Mouse (Mus musculus) heart, embryonic 10.5 days (tissue): Measurements from ENCODE around the gene Cyp1a2. TPM values are rescaled to one million over a fixed set of nuclear protein-coding genes. Genes with fewer than 3 reads are reported as not detected.

Experiments
- DNase-seq: peaks from one replicate; pipeline ENCODE4 v3.0.0-alpha.2; 2017; ENCODE audit warnings: low spot score
- H3K27ac ChIP-seq: fragments of 300-500 bp; sonication (generic); 2 replicates; pipeline ENCODE4 v1.5.1; 2016; ENCODE audit warnings: mild to moderate bottlenecking
- H3K27me3 ChIP-seq: fragments of 300-500 bp; sonication (generic); 2 replicates; pipeline ENCODE4 v1.6.1; 2016; ENCODE audit warnings: mild to moderate bottlenecking; ENCODE audit not compliant: poor library complexity, insufficient read depth, severe bottlenecking
- H3K36me3 ChIP-seq: fragments of 300-500 bp; sonication (generic); 2 replicates; pipeline ENCODE4 v1.6.1; 2016; ENCODE audit warnings: mild to moderate bottlenecking, moderate library complexity
- H3K4me1 ChIP-seq: fragments of 300-500 bp; sonication (generic); 2 replicates; pipeline ENCODE4 v1.6.1; 2016; ENCODE audit warnings: mild to moderate bottlenecking
- H3K4me3 ChIP-seq: fragments of 300-500 bp; sonication (generic); 2 replicates; pipeline ENCODE4 v1.5.1; 2016; ENCODE audit warnings: mild to moderate bottlenecking, moderate library complexity
- H3K9me3 ChIP-seq: fragments of 300-500 bp; sonication (generic); 2 replicates; pipeline ENCODE4 v1.6.1; 2016; ENCODE audit warnings: mild to moderate bottlenecking, moderate library complexity
- WGBS: fragments of 180-500 bp; shearing (Covaris S2); methylation state at CpG from one replicate; pipeline ENCODE4 v1.1.7; 2016; 5-methylcytosine and 5-hydroxymethylcytosine counted together
- polyA plus RNA-seq: library from polyadenylated mRNA; unstranded; fragments of >200 nt; fragmentation: Nextera tagmentation; extraction: Ambion mirVana; gene quantifications from 2 replicates; pipeline ENCODE4 v1.2.1, GENCODE M21; 2016

Gene Cyp1a2
- polyA plus RNA-seq, 1 experiment from 2014 or later: not detected

DNA sequence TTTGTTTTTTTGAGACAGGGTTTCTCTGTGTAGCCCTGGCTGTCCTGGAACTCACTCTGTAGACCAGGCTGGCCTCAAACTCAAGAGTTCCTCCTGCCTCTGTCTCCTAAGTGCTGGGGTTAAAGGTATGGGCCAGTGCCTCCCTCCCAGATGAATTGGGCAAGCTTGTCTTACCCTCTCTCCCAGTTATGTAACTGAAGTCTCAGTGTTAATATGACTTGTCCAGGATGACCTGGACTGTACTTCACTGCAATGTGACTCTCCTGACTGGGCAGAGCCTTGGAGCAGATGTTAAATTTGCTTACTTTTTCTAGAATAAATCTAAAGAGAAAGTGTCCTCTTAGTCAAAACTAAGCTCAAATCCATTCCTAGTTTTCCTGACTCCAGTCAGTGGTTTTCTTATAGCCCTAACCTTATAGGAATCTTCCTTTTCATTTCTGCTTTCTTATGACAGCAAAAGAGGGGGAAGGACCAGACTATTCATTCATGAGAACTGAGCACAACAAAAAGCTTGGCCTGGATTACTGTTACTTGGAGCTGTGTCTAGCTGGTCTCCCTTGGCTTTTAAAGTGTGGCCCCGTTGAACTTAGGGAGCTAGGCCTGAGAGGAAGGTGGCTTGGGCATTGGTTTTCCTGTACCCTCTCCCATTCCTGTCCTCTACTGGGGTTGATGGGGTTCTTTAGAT is 15.1 kb upstream of the Cyp1a2 start:
- H3K27me3 ChIP-seq: peaks cover 49% of the 10 kb centered on the region
- WGBS: 69% methylated on average over 1 of the region's 1 CpGs
- no peak for DNase-seq
- no peak overlapping the region for H3K27ac ChIP-seq
- H3K36me3 ChIP-seq: no peaks in the 10 kb centered on the region
- H3K4me1 ChIP-seq: peaks cover 20% of the 10 kb centered on the region
- no peak overlapping the region for H3K4me3 ChIP-seq
- H3K9me3 ChIP-seq: no peaks in the 10 kb centered on the region

DNA sequence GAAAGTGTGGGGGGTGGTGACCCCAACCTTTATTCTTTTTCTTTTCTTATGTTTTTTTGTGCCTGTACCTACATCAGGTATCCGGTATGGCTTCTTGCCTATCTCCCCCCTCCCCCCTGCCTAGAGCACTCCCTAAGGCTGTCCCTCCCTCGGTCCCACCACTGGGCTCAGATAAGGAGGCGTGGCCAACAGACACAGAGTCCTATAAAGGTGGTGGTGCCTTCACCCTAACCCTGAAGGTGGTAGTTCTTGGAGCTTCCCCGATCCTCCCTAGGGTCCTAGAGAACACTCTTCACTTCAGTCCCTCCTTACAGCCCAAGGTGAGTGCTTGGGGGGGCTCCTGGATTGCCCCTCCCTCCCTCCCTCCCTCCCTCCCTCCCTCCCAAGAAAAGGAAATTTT is 13.9 kb upstream of the Cyp1a2 start:
- Histone ChIP-seq H3K9me3 (no peaks in the 10 kb centered on the region), H3K4me1 (peaks cover 20% of the 10 kb centered on the region), H3K4me3 (peak overlapping the region; percentile 70; the same call in 1 of the 2 replicates), H3K27ac (no peak overlapping the region), H3K36me3 (no peaks in the 10 kb centered on the region), H3K27me3 (peaks cover 57% of the 10 kb centered on the region)
- DNase-seq: no peak
- WGBS: 15% methylated on average over 4 of the region's 4 CpGs

DNA sequence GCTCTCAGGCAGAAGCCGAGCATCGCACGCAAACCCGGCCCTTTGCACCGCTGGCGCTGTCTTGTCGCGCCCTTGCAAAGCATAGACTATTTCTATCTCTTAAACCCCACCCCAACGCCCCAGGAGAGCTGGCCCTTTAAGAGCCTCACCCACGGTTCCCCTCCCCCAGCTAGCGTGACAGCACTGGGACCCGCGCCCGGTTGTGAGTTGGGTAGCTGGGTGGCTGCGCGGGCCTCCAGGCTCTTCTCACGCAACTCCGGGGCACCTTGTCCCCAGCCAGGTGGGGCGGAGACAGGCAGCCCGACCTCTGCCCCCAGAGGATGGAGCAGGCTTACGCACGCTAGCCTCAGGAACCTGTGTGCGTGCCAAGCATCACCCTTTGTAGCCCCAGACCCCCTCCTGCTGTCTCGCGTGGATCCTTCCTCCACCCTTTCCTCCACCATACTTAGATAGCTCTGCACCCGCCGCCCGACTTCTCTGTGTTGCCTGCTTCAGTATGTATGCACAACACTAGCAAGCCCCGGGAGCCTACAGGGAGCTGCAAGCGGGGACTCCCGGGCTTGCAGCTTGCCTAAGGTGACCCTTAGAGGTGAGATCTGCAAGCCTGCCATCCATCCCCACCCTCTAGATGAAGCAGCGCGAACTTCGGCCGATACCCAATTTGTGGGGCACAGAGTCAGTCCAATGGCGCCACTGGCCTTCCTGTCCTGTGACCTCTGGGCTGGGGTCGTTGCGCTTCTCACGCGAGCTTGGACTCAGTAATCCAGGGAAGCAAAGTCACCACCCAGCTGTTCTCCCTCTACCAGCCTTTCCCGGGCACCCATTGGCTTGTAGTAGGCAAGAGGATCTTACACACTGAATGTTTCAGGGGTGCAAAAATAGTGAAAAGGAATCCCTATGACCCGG is 13.1 kb upstream of the Cyp1a2 start:
- Histone ChIP-seq H3K27me3 (peaks cover 57% of the 10 kb centered on the region), H3K36me3 (no peaks in the 10 kb centered on the region), H3K4me1 (peaks cover 20% of the 10 kb centered on the region), H3K4me3 (peak overlapping the region; percentile 70), H3K27ac (peak overlapping the region; percentile 67), H3K9me3 (no peaks in the 10 kb centered on the region)
- under 1% methylated on average over 42 of the region's 42 CpGs for WGBS
- DNase-seq: peak; percentile 78

DNA sequence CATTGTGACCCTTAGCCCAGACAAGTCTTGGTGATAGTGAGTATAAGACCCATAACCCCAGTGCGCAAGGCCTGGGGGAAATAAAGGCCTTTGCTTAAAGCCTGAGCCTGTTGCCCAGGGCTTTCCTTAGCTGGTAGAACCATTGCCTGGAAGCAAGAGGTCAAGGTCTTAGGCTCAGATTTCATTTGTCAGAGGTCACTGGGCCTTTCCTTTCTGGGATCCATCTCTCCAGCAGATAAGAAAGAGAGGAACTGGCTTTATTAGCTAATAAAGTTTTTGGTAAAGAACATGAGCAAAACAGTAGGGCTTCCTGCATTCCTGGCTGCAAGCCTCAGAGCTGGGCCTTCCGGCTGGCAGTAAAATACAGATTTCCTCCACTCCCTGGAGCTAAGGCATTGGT is 10.6 kb upstream of the Cyp1a2 start:
- WGBS: 87% methylated on average over 2 of the region's 2 CpGs
- Histone ChIP-seq H3K27me3 (peaks cover 57% of the 10 kb centered on the region), H3K36me3 (no peaks in the 10 kb centered on the region), H3K4me1 (peaks cover 20% of the 10 kb centered on the region), H3K27ac (no peak overlapping the region), H3K9me3 (no peaks in the 10 kb centered on the region), H3K4me3 (no peak overlapping the region)
- no peak for DNase-seq

DNA sequence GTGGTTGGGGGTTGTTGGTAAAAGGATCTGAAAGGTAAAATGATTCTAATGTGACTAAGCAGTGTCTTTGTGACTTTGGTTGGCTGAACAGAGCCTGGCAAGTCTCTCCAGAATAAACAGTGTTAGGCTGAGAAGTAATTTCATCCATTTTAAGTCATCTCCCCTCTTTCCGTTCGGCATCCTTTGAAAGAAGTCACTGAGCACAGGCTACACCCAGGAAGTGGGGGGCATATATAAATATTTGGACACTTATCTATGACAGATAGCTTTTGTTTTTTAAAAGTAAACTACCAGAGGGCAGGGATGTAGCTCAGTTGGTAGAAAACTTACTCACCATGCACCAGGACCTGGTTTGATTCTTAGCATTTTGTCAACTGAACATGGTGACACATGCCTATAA is 5.1 kb upstream of the Cyp1a2 start:
- WGBS: 82% methylated on average over 2 of the region's 2 CpGs

DNA sequence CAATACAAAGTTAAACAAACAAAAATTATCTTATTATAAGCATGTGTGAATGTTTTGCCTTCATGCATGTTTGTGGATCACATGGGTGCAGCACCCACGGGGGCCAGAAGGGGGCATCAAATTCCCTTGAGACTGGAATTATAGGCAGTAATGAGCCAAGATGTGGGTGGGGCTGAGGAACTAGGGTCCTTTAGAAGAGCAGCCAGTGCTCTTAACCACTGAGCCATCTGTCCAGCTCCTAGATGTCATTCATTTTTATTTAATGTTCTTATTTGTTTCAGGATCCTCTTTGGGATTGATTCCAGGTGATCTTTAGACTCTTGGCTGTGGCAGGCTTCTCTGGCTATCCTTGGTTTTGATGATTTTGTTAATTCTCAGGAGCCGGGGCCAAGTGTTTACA is 4.7 kb upstream of the Cyp1a2 start:
- Histone ChIP-seq H3K27me3 (peaks cover 4% of the 10 kb centered on the region; the same call in 1 of the 2 replicates), H3K9me3 (no peaks in the 10 kb centered on the region), H3K36me3 (no peaks in the 10 kb centered on the region), H3K4me1 (no peaks in the 10 kb centered on the region), H3K27ac (no peak overlapping the region), H3K4me3 (no peak overlapping the region)
- DNase-seq: no peak
- WGBS: 49% methylated on average over 2 of the region's 2 CpGs

More for the DNA sequence above, 5.1 kb upstream of the Cyp1a2 start:
- H3K4me1 ChIP-seq: no peaks in the 10 kb centered on the region
- no peaks in the 10 kb centered on the region for H3K9me3 ChIP-seq
- no peak overlapping the region for H3K4me3 ChIP-seq
- H3K27ac ChIP-seq: no peak overlapping the region
- no peaks in the 10 kb centered on the region for H3K36me3 ChIP-seq
- no peak for DNase-seq
- H3K27me3 ChIP-seq: peaks cover 8% of the 10 kb centered on the region

DNA sequence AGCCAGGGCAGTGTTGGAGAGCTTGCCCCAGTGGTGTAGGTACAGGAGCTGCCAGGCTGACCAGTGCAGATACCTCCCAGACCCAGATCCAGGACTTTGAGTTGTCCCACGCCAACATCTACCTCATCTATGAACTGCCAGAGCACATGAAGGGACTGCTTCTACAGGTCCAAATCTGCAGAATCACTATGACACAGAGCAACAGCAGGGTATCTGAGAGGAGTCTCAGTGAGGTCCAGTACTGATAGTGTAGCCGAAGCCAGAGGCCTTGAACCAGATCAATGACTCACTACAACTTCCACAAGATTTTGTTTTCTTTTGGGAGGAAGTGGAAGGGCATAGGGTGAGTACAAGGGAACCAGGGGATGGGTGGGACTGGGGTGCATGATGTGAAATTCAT is 4.2 kb upstream of the Cyp1a2 start, which contains the start of gene Cyp1a1:
Gene Cyp1a1, plus strand, starts transcription at position 178 of the 400 bp plus-strand sequence.
- WGBS: 81% methylated on average over 2 of the region's 2 CpGs
- H3K9me3 ChIP-seq: no peaks in the 10 kb centered on the region

DNA sequence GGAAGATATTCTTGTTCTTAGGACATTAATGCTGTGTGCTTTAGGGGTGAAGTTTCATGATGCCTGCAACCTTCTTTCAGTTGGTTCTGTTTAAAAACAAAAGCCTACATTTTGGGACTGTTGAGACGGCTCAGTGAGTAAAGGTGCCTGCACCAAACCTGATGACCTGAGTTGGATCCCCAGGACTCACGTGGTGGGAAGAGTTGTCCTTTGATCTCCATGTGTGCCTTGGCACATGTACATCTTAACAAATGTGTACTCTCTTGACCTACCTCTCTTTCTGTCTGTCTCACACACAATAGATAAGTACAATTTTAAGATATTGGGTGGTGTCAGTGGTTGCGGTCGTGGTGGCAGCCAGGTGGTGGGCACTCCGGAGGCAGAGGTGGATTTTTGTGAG is 2.5 kb upstream of the Cyp1a2 start:
- no peak overlapping the region for H3K27ac ChIP-seq
- no peak overlapping the region for H3K4me3 ChIP-seq
- DNase-seq: no peak
- no peaks in the 10 kb centered on the region for H3K36me3 ChIP-seq
- H3K27me3 ChIP-seq: no peaks in the 10 kb centered on the region
- H3K9me3 ChIP-seq: no peaks in the 10 kb centered on the region
- 93% methylated on average over 5 of the region's 5 CpGs for WGBS
- H3K4me1 ChIP-seq: no peaks in the 10 kb centered on the region

More for the DNA sequence above, 4.2 kb upstream of the Cyp1a2 start, which contains the start of gene Cyp1a1:
- H3K4me3 ChIP-seq: no peak within 1 kb of the TSS
- no peak within 1 kb of the TSS for H3K27ac ChIP-seq
- no peaks in the 10 kb centered on the region for H3K27me3 ChIP-seq
- no peaks in the 10 kb centered on the region for H3K4me1 ChIP-seq
- no peaks in the 10 kb centered on the region for H3K36me3 ChIP-seq
- DNase-seq: no peak

DNA sequence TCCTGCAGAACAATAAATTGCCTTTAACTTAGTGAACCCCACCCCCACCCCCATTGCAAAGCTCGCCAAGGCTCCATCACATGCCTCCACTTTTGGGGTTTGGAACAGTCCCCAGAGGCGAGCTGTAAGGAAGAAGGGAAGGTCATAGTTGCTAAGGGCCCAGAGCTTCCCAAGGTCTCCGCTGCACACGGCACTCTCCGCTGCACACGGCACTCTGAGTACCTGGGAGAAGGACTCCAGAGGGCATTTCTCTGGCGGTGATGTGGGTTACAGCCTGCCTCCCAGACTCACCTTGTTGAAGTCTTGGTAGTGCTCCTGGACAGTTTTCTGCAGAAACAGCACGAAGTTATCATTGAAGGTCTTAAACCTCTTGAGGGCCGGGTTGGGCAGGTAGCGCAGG is 2.1 kb downstream of the Cyp1a2 start:
- 79% methylated on average over 10 of the region's 10 CpGs for WGBS
- no peak overlapping the region for H3K4me3 ChIP-seq
- H3K36me3 ChIP-seq: no peaks in the 10 kb centered on the region
- H3K27ac ChIP-seq: no peak overlapping the region
- no peaks in the 10 kb centered on the region for H3K4me1 ChIP-seq
- no peaks in the 10 kb centered on the region for H3K27me3 ChIP-seq
- no peaks in the 10 kb centered on the region for H3K9me3 ChIP-seq
- no peak for DNase-seq

DNA sequence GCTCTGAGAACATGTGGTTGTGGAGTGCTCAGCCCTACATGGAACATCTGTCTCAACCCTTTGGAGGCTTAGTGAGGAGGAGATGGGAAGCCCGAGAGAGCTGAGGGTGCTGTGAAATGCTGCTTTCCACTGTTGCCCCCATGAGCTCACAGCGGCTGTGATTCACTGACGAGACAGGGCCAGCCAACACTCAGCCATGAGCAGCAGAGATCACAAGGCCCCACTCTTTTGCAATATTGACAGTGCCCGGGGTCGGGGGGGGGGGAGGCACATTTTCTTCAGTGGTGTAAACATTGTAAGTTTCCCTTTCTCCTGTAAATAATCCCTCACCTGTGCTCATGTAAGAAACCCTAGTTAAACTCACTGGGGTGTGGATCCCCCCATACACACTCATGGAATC is 12.0 kb downstream of the Cyp1a2 start:
- Histone ChIP-seq H3K9me3 (no peaks in the 10 kb centered on the region), H3K27me3 (peaks cover 3% of the 10 kb centered on the region; the same call in 1 of the 2 replicates), H3K36me3 (no peaks in the 10 kb centered on the region), H3K4me1 (peaks cover 8% of the 10 kb centered on the region), H3K4me3 (no peak overlapping the region), H3K27ac (no peak overlapping the region)
- DNase-seq: no peak
- WGBS: 75% methylated on average over 5 of the region's 5 CpGs

DNA sequence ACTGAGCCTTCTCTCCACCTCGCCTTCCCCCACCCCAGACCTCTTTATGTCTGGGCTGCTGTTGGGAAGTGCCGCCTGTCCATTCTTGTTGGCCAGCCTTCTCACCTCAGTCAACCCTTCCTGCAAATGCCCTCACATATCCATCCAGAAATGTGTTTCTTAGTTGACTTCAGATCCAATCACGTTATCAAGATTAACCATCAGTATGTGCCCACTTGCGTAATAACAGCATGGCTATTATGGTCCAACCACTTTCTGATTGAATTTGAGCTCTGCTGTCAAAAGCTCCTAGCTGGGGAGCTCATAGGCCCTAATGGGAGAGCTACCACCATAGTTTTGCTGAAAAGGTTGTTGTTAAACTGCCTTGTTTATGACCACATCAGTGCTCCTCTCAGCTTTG is 12.5 kb downstream of the Cyp1a2 start:
- no peak overlapping the region for H3K4me3 ChIP-seq
- H3K9me3 ChIP-seq: no peaks in the 10 kb centered on the region
- DNase-seq: no peak
- 92% methylated on average over 4 of the region's 4 CpGs for WGBS
- no peaks in the 10 kb centered on the region for H3K36me3 ChIP-seq
- no peak overlapping the region for H3K27ac ChIP-seq
- peaks cover 3% of the 10 kb centered on the region; the same call in 1 of the 2 replicates for H3K27me3 ChIP-seq
- peaks cover 8% of the 10 kb centered on the region for H3K4me1 ChIP-seq

DNA sequence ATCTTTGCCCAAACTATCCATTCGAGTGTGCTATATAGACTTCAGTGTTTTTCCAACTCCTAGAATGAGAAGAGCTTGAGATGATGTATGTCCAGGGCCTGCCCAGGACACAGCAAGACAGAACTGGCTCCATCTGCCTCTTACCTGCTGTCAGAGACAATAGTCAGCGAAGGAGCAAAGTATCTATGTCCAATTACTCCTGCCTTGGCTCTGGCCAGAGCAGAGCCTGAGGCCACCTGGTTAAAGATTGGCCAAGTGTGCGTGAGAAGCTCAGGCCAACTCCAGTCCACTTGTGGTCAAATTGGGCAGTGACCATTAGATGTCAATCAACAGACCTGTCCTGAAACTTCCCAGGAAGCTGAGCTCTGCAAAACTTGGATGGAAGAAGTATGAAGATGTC is 13.9 kb downstream of the Cyp1a2 start:
- WGBS: 73% methylated on average over 3 of the region's 3 CpGs
- DNase-seq: no peak
- Histone ChIP-seq H3K36me3 (no peaks in the 10 kb centered on the region), H3K27ac (no peak overlapping the region), H3K9me3 (no peaks in the 10 kb centered on the region), H3K27me3 (peaks cover 3% of the 10 kb centered on the region; the same call in 1 of the 2 replicates), H3K4me3 (no peak overlapping the region), H3K4me1 (peaks cover 8% of the 10 kb centered on the region)

DNA sequence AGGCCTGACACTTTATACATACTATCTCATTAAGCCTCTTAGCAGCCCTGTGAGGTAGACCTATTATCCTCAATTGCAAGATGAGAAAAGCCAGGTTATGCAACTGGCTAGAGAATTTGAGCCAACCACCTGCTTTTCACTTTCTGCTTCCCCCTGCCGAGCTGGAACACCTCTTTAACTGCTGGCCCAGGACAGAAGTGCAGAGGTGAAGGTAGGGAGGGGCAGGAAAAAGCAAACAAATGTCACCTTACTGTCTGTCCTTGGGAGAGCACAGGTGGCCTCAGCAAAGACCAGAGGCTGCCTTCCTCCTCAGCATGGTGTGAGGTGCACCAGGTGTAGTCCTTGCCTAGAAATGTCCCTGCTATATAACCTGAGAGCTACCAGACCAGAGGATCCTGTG is 15.2 kb downstream of the Cyp1a2 start:
- peaks cover 8% of the 10 kb centered on the region for H3K4me1 ChIP-seq
- peaks cover 3% of the 10 kb centered on the region; the same call in 1 of the 2 replicates for H3K27me3 ChIP-seq
- no peaks in the 10 kb centered on the region for H3K9me3 ChIP-seq
- WGBS: 56% methylated on average over 1 of the region's 1 CpGs
- no peak overlapping the region for H3K27ac ChIP-seq
- DNase-seq: no peak
- H3K4me3 ChIP-seq: no peak overlapping the region
- no peaks in the 10 kb centered on the region for H3K36me3 ChIP-seq
